Mouse (Mus musculus) G1E (cell line): ENCODE results near the gene Rexo4. TPM values are rescaled to one million over a fixed set of nuclear protein-coding genes. Genes with fewer than 3 reads are reported as not detected.

Source experiments
- ATAC-seq: 2 replicates; pipeline ENCODE4 v1.8.0; 2016; ENCODE audit warnings: mild to moderate bottlenecking; ENCODE audit not compliant: insufficient number of reproducible peaks, poor library complexity, low FRiP score, severe bottlenecking; ENCODE audit errors: extremely low read depth
- DNase-seq: peaks from one replicate; pipeline ENCODE4 v3.0.0; 2012; ENCODE audit warnings: low spot score
- H3K27me3 ChIP-seq: 2 replicates; pipeline ENCODE4 v1.6.1; 2012; ENCODE audit warnings: mild to moderate bottlenecking, low read length, inconsistent platforms; ENCODE audit not compliant: insufficient read depth
- H3K36me3 ChIP-seq: replicated peaks from 2 replicates; pipeline ENCODE3; 2012; ENCODE audit warnings: mild to moderate bottlenecking, inconsistent platforms
- H3K4me1 ChIP-seq: 2 replicates; pipeline ENCODE4 v1.6.1; 2012; ENCODE audit warnings: low read depth, low read length, inconsistent platforms, mixed read lengths; ENCODE audit not compliant: insufficient read depth
- H3K4me3 ChIP-seq: 2 replicates; pipeline ENCODE4 v1.5.1; 2012; ENCODE audit warnings: low read depth, mild to moderate bottlenecking, inconsistent platforms, low read length, moderate library complexity, mixed read lengths
- H3K9me3 ChIP-seq: replicated peaks from 2 replicates; pipeline ENCODE4 v1.6.1; 2012; ENCODE audit warnings: inconsistent platforms
- CTCF ChIP-seq: IDR thresholded peaks from 2 replicates; pipeline ENCODE4 v1.5.1; 2012; ENCODE audit warnings: low read depth, low read length, inconsistent platforms, mixed read lengths
- GATA1 ChIP-seq: IDR thresholded peaks from 2 replicates; pipeline ENCODE4 v1.6.1; 2012; ENCODE audit warnings: borderline replicate concordance, low read length, inconsistent platforms, mixed read lengths
- GATA2 ChIP-seq: IDR thresholded peaks from 2 replicates; pipeline ENCODE4 v1.6.1; 2012; ENCODE audit warnings: low read depth, low read length, inconsistent platforms, borderline replicate concordance
- POLR2AphosphoS5 ChIP-seq: IDR thresholded peaks from 2 replicates; pipeline ENCODE4 v1.6.1; 2012; ENCODE audit warnings: low read depth, low read length, inconsistent platforms; ENCODE audit not compliant: insufficient replicate concordance
- TAL1 ChIP-seq: conservative IDR thresholded peaks from 2 replicates; pipeline ENCODE4 v1.6.1; 2012; ENCODE audit warnings: low read depth, low read length, inconsistent platforms, mixed read lengths
- polyA plus RNA-seq: library from polyadenylated mRNA; stranded (reverse); fragments of >175 nt; gene quantifications from 2 replicates; pipeline ENCODE4 v1.2.3, GENCODE M21; 2012
- total RNA-seq, 2 experiments: library from RNA; stranded (forward) in 1 of 2; stranded (reverse) in 1 of 2; fragments of 200-1000 nt in 1 of 2; fragments of >200 nt in 1 of 2; fragmentation: Nextera tagmentation in 1 of 2; gene quantifications; 2 replicates each; pipeline ENCODE4 v1.2.3; 2014 to 2017

The Rexo4 gene
- total and polyA plus RNA-seq, 3 experiments = 61.0 to 125 (median 115) TPM

DNA sequence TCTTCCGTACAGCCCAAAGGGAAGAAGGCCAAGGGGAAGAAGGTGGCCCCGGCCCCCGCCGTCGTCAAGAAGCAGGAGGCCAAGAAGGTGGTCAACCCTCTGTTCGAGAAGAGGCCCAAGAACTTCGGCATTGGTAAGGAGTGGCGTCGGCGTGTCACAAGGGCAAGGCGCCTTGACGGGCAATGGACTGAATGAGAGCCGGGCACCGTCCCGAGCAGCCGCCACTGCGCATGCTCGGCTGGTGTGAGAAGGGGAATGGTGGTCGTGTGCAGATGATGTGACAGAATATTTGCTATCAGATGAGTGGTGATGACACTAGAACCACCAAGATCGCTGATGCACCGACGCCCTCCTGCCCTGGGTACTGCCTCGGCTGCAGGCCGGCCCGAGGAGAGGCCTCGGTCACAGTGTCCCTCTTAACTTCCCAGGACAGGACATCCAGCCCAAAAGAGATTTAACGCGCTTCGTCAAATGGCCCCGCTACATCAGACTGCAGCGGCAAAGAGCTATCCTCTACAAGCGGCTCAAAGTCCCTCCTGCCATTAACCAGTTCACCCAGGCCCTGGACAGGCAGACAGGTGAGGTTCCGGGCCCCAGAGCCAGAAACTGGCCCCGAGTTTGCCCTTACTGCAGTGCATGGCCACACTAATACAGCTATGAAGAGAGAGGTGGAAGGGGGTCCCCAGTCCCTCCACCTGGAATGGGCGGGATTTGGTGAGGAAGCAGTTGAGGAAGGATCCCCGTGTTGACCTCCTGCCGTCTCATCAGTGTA is 53.0 kb downstream of the Rexo4 start:
- Histone ChIP-seq H3K4me1 (peaks cover 74% of the 10 kb centered on the region), H3K4me3 (peak overlapping the region; percentile 99), H3K27me3 (no peaks in the 10 kb centered on the region), H3K36me3 (peaks cover 74% of the 10 kb centered on the region), H3K9me3 (no peaks in the 10 kb centered on the region)
- no peak for DNase-seq
- no peak for TF ChIP-seq GATA2
- TF ChIP-seq GATA1 = no peak
- no peak for TF ChIP-seq TAL1
- TF ChIP-seq POLR2AphosphoS5 = no peak
- TF ChIP-seq CTCF = no peak
- no peak for ATAC-seq

DNA sequence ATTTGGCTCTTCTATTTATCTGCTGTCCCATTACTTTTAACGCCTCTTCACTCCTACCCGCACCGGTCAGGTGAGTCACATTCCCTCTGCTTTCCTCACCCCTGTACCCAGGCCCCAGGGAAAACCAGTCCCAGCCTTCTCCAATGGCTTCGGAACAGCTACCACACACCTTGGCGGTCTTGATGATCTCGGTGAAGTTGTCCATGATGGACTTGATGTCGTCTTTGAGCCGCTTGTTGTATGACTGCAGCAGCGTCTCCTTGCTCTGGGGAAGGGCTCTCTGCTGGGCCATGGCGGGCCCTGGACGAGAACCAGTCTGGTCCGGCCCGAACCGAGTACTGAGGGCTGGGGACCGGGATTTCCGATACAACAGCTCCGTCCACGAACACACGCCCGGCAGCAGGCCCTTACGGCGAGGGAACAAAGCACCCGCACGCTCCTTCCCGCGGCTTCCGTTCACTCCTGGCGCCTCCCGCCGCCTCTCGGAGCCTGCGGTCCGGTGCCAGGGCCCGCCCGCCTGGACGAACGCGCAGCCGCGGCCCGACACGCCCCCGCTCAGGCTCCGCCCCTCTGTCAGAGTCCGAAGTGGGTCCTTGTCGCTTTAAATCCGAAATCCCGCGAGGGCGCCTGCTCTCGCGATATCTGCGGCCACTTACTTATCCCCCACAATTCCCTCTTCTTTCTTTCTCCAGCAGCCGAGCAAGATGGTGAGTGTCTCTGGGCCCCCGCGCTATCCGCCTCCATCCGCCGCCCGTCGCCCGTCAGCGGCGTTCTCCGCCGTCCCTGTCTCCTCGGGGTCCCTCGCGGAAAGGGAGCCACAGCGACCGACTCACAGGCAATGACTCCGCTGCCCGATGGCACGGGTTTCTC is 53.8 kb downstream of the Rexo4 start, which contains the start of the genes Med22 and Rpl7a:
Gene Med22, minus strand, starts transcription at position 554 of the 870 bp plus-strand sequence.
Gene Rpl7a, plus strand, starts transcription at position 641 of the 870 bp plus-strand sequence.
- no peaks in the 10 kb centered on the region for H3K9me3 ChIP-seq
- peaks cover 82% of the 10 kb centered on the region for H3K36me3 ChIP-seq
- ATAC-seq = peak; percentile 42; the same call in 1 of the 2 replicates
- TF ChIP-seq GATA2 = no peak
- TF ChIP-seq CTCF = no peak
- TF ChIP-seq TAL1 = no peak
- no peak for TF ChIP-seq POLR2AphosphoS5
- no peak for TF ChIP-seq GATA1
- DNase-seq = peak; percentile 88
- peak within 1 kb of the TSS; percentile 99 for H3K4me3 ChIP-seq
- H3K4me1 ChIP-seq = peaks cover 73% of the 10 kb centered on the region
- no peaks in the 10 kb centered on the region for H3K27me3 ChIP-seq

DNA sequence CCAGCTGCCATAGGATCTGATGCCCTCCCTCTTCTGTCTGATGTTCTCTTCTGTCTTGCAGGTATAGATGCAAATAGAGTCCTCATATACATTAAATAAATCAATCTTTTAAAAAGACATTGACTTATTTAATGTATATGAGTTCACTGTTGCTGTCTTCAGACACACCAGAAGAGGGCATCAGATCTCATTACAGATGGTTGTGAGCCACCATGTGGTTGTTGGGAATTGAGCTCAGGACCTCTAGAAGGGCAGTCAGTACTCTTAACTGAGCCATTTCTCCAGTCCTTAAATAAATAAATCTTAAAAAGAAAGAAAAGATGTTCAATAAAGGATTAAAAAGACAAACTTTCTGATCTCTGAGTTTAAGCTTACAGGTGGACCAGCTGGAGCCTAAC is 54.8 kb downstream of the Rexo4 start:
- Histone ChIP-seq H3K9me3 (no peaks in the 10 kb centered on the region), H3K4me1 (peaks cover 67% of the 10 kb centered on the region), H3K4me3 (peak overlapping the region; percentile 99), H3K36me3 (peaks cover 83% of the 10 kb centered on the region), H3K27me3 (no peaks in the 10 kb centered on the region)
- TF ChIP-seq CTCF (no peak), GATA1 (no peak), GATA2 (no peak), TAL1 (no peak), POLR2AphosphoS5 (no peak)
- no peak for ATAC-seq
- no peak for DNase-seq

DNA sequence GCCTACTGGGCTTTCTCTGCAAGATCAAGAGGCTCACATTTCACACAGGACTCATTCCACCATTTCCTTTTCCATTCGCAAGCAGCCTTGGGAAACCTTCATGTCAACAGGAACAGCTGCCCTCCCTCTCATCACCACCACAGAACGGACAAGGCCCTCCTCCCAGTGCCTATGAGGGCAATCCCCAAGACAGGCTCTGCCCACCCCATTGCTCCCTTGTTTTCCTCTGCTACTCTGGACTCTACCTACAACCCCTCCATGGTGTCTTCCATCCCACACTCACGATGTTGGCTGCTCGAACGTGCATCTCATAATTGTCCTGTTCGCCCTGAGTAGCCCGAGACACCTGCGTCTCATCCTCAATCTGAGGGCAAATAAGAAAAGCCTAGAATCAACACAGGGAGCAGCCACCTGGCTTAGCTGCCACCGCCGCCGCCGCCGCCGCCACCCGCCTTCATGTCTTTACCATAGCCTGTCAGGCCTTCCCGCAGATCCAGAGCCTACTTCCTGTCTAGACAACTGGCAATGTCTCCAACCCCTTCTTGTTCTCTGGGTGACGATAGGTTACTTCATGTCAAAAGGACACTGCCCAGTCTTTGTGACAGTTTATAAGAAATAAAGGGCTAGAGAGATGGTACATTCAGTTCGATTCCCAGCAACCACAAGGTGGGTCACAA is 55.3 kb downstream of the Rexo4 start:
- TF ChIP-seq POLR2AphosphoS5 (no peak), GATA2 (no peak), CTCF (no peak), TAL1 (no peak), GATA1 (no peak)
- ATAC-seq (no peak), DNase-seq (no peak)
- peaks cover 67% of the 10 kb centered on the region for H3K4me1 ChIP-seq
- H3K9me3 ChIP-seq = no peaks in the 10 kb centered on the region
- peaks cover 84% of the 10 kb centered on the region for H3K36me3 ChIP-seq
- H3K4me3 ChIP-seq = peak overlapping the region; percentile 99
- no peaks in the 10 kb centered on the region for H3K27me3 ChIP-seq

DNA sequence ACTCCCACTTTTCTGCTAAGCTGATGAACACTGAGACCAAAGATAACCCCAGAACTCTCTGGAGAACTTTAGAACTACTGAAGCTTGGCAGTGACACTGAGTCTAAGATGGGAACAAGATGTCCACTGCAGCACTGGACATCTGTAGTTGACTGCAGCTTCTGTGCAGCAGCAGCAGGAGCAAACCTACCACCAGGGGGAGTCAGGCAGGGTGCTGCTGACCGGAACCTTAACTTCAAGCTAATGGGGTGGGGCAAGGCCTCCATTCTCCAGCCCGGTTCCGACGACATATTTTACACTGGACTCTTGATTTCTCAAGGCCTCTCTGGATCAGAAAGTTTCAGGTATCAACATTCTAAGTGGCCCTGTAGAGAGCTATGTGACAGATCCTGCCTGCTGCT is 57.1 kb downstream of the Rexo4 start:
- no peak for DNase-seq
- Histone ChIP-seq H3K4me3 (no peak overlapping the region), H3K4me1 (peaks cover 61% of the 10 kb centered on the region), H3K9me3 (no peaks in the 10 kb centered on the region), H3K27me3 (no peaks in the 10 kb centered on the region), H3K36me3 (peaks cover 70% of the 10 kb centered on the region)
- no peak for ATAC-seq
- TF ChIP-seq CTCF (peak; percentile 76), GATA1 (no peak)

DNA sequence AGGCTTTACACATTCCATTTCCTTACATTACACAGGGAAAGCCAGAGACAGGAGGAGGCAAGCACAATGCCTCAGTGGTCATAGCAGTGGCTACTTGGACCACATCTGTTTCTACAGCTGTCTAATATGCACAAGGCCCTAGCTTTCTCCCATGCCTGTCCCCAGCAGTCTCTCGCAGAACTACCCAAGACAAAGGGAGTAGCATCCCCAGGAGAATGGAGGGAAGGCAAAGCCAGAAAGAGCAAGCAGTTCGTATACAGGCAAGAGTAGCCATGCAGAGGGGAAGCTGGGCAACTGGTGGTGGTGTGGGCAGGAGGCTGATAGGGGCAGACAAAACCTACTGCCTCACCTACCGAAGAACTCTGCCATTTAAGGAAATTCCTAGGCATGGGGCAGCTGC is 57.8 kb downstream of the Rexo4 start:
- Histone ChIP-seq H3K27me3 (no peaks in the 10 kb centered on the region), H3K9me3 (no peaks in the 10 kb centered on the region), H3K4me3 (no peak overlapping the region), H3K4me1 (peaks cover 66% of the 10 kb centered on the region), H3K36me3 (peaks cover 67% of the 10 kb centered on the region)
- ATAC-seq = no peak
- no peak for DNase-seq
- TF ChIP-seq POLR2AphosphoS5 = no peak
- TF ChIP-seq CTCF = no peak
- TF ChIP-seq GATA1 = no peak
- no peak for TF ChIP-seq TAL1
- TF ChIP-seq GATA2 = no peak
